ENCODE assay signal across 8 mouse cellular contexts in genomic region chr10:83995913-83996312, GRCm38 (mm10).
DNase-seq lines count a peak whose midpoint lies in the region; ATAC-seq and TF ChIP-seq lines count a peak whose summit lies in the region.

No protein-coding gene starts in this region.

- H3K36me3 ChIP-seq in intestine, embryonic 14.5 days (ENCODE audit: control insufficient read depth, insufficient read depth, low read length), result no peaks in the 10 kb centered on the region
- no peaks in the 10 kb centered on the region for H3K36me3 ChIP-seq in intestine, postnatal 0 days (ENCODE audit: control insufficient read depth, insufficient read depth)
- no peaks in the 10 kb centered on the region for H3K36me3 ChIP-seq in kidney, postnatal 0 days (ENCODE audit: insufficient read depth, low read length)
- H3K36me3 ChIP-seq in hindbrain, embryonic 16.5 days (ENCODE audit: control insufficient read depth, insufficient read depth, low read length), result no peaks in the 10 kb centered on the region

- peak; percentile 54 for DNase-seq in intestine, embryonic 14.5 days (ENCODE audit: low spot score)
- peak; percentile 73 for DNase-seq in kidney, postnatal 0 days (ENCODE audit: low spot score)
- DNase-seq in T-cell, adult 2 months (ENCODE audit: low spot score), result no peak
- DNase-seq in layer of hippocampus, adult 8-10 months (ENCODE audit: low spot score in 2 of 2), result no peak

- no peak overlapping the region for H3K4me3 ChIP-seq in intestine, embryonic 14.5 days (ENCODE audit: low read depth, low read length)
- no peak overlapping the region for H3K4me3 ChIP-seq in intestine, postnatal 0 days (ENCODE audit: low read depth, low read length)
- no peak overlapping the region for H3K4me3 ChIP-seq in kidney, postnatal 0 days (replicated peaks; ENCODE audit: low read depth, low read length)
- H3K4me3 ChIP-seq in hindbrain, embryonic 16.5 days (ENCODE audit: low read length), result no peak overlapping the region

- 26% methylated on average over 4 of the region's 4 CpGs for WGBS in intestine, embryonic 14.5 days
- WGBS in intestine, postnatal 0 days, result 28% methylated on average over 4 of the region's 4 CpGs
- WGBS in kidney, postnatal 0 days, result 49% methylated on average over 4 of the region's 4 CpGs
- WGBS in hindbrain, embryonic 16.5 days, result 82% methylated on average over 4 of the region's 4 CpGs

- peak overlapping the region; percentile 54; the same call in 1 of the 2 replicates for H3K27ac ChIP-seq in intestine, embryonic 14.5 days (ENCODE audit: low read depth)
- no peak overlapping the region for H3K27ac ChIP-seq in intestine, postnatal 0 days (ENCODE audit: low read depth, low read length)
- H3K27ac ChIP-seq in kidney, postnatal 0 days, result peak overlapping the region; percentile 76
- no peak overlapping the region for H3K27ac ChIP-seq in hindbrain, embryonic 16.5 days (ENCODE audit: low read depth, low read length)

- no peak for TF ChIP-seq CTCF in intestine, postnatal 0 days (IDR thresholded peaks at IDR 0.05; ENCODE audit: low read depth)
- TF ChIP-seq CTCF in kidney, postnatal 0 days (IDR thresholded peaks at IDR 0.05; ENCODE audit: low read depth), result no peak

- no peaks in the 10 kb centered on the region for H3K27me3 ChIP-seq in intestine, embryonic 14.5 days (replicated peaks; ENCODE audit: control insufficient read depth, insufficient read depth, low read length)
- no peaks in the 10 kb centered on the region for H3K27me3 ChIP-seq in intestine, postnatal 0 days (replicated peaks; ENCODE audit: control insufficient read depth, insufficient read depth, low read length)
- H3K27me3 ChIP-seq in kidney, postnatal 0 days (ENCODE audit: insufficient read depth, low read length), result no peaks in the 10 kb centered on the region
- H3K27me3 ChIP-seq in hindbrain, embryonic 16.5 days (replicated peaks; ENCODE audit: control insufficient read depth, insufficient read depth, low read length), result no peaks in the 10 kb centered on the region

- H3K9me3 ChIP-seq in intestine, embryonic 14.5 days (ENCODE audit: control insufficient read depth, low read length), result no peaks in the 10 kb centered on the region
- H3K9me3 ChIP-seq in intestine, postnatal 0 days (ENCODE audit: control insufficient read depth), result no peaks in the 10 kb centered on the region
- H3K9me3 ChIP-seq in kidney, postnatal 0 days (replicated peaks; ENCODE audit: low read length), result no peaks in the 10 kb centered on the region
- no peaks in the 10 kb centered on the region for H3K9me3 ChIP-seq in hindbrain, embryonic 16.5 days (ENCODE audit: control insufficient read depth, low read length)

- no peak overlapping the region for H3K4me2 ChIP-seq in intestine, embryonic 14.5 days (ENCODE audit: low read length)
- no peak overlapping the region for H3K4me2 ChIP-seq in intestine, postnatal 0 days (replicated peaks; ENCODE audit: low read depth)
- H3K4me2 ChIP-seq in kidney, postnatal 0 days (ENCODE audit: low read length), result no peak overlapping the region
- H3K4me2 ChIP-seq in hindbrain, embryonic 16.5 days (ENCODE audit: low read length), result no peak overlapping the region

- H3K4me1 ChIP-seq in intestine, embryonic 14.5 days (replicated peaks; ENCODE audit: control insufficient read depth, insufficient read depth, low read length), result peaks cover 19% of the 10 kb centered on the region
- H3K4me1 ChIP-seq in intestine, postnatal 0 days (replicated peaks; ENCODE audit: control insufficient read depth, insufficient read depth, low read length), result no peaks in the 10 kb centered on the region
- H3K4me1 ChIP-seq in kidney, postnatal 0 days (replicated peaks; ENCODE audit: insufficient read depth, low read length), result no peaks in the 10 kb centered on the region
- peaks cover 4% of the 10 kb centered on the region for H3K4me1 ChIP-seq in hindbrain, embryonic 16.5 days (ENCODE audit: control insufficient read depth, insufficient read depth, low read depth, low read length)

- peak; percentile 77; the same call in 1 of the 2 replicates for ATAC-seq in intestine, embryonic 14.5 days (replicated peaks; ENCODE audit: low FRiP score, low TSS enrichment, low read depth)
- no peak for ATAC-seq in intestine, postnatal 0 days
- peak; percentile 59 for ATAC-seq in granulocyte monocyte progenitor cell, adult 5-6 weeks (replicated peaks; ENCODE audit: poor library complexity, severe bottlenecking)
- no peak for ATAC-seq in kidney, postnatal 0 days (replicated peaks; ENCODE audit: low FRiP score, low read depth)
- ATAC-seq in megakaryocyte-erythroid progenitor cell, adult 5-6 weeks (replicated peaks; ENCODE audit: low FRiP score, low TSS enrichment, poor library complexity, severe bottlenecking), result 0 out of 2 replicates have a peak, but pooled peaks have one; percentile 35
- no peak for ATAC-seq in hindbrain, embryonic 16.5 days

- no peak overlapping the region for H3K9ac ChIP-seq in intestine, embryonic 14.5 days (ENCODE audit: low read length)
- H3K9ac ChIP-seq in intestine, postnatal 0 days (ENCODE audit: low read depth, low read length), result no peak overlapping the region
- no peak overlapping the region for H3K9ac ChIP-seq in kidney, postnatal 0 days (ENCODE audit: low read depth, low read length)
- H3K9ac ChIP-seq in hindbrain, embryonic 16.5 days (ENCODE audit: low read depth, low read length), result no peak overlapping the region

Comparison
In these comparisons a context has a peak if more than half of its experiments do, and no peak if none do; other contexts are left out.
1. ATAC-seq: peak in intestine, embryonic 14.5 days (single experiment), granulocyte monocyte progenitor cell, adult 5-6 weeks (single experiment) and megakaryocyte-erythroid progenitor cell, adult 5-6 weeks (single experiment); none in intestine, postnatal 0 days (single experiment), kidney, postnatal 0 days (single experiment) and hindbrain, embryonic 16.5 days (single experiment).
2. H3K27ac ChIP-seq: peak in intestine, embryonic 14.5 days (single experiment) and kidney, postnatal 0 days (single experiment); none in intestine, postnatal 0 days (single experiment) and hindbrain, embryonic 16.5 days (single experiment).
3. DNase-seq: peak in intestine, embryonic 14.5 days (single experiment) and kidney, postnatal 0 days (single experiment); none in T-cell, adult 2 months (single experiment) and layer of hippocampus, adult 8-10 months (0 of 2).